Mouse (Mus musculus): ENCODE measurements around the gene Prg2. TPM values are rescaled to one million over a fixed set of nuclear protein-coding genes. Genes with fewer than 3 reads are reported as not detected.

The Prg2 gene
- polyA plus RNA-seq, 1 experiment from 2014 or later, result 0.69 TPM

GRCm38 (mm10) chr2:85011906-85012604 is 31.8 kb downstream of the Prg2 start:
- H3K4me1 ChIP-seq, result no peaks in the 10 kb centered on the region; the same call in 1 of the 2 replicates
- no peak overlapping the region for H3K27ac ChIP-seq (replicated peaks)
- no peak overlapping the region for H3K4me3 ChIP-seq (replicated peaks)
- WGBS, result 67% methylated on average over 9 of the region's 9 CpGs
- H3K27me3 ChIP-seq (replicated peaks), result no peaks in the 10 kb centered on the region
- H3K9me3 ChIP-seq (replicated peaks), result no peaks in the 10 kb centered on the region
- no peak for ATAC-seq (ENCODE audit: low FRiP score)
- H3K9ac ChIP-seq (replicated peaks), result no peak overlapping the region
- H3K36me3 ChIP-seq, result no peaks in the 10 kb centered on the region
- no peak overlapping the region for H3K4me2 ChIP-seq

GRCm38 (mm10) chr2:85012679-85013078 is 32.4 kb downstream of the Prg2 start:
- no peak for ATAC-seq (ENCODE audit: low FRiP score)
- H3K4me3 ChIP-seq (replicated peaks), result no peak overlapping the region
- no peaks in the 10 kb centered on the region; the same call in 1 of the 2 replicates for H3K4me1 ChIP-seq
- no peak overlapping the region for H3K4me2 ChIP-seq
- WGBS, result 91% methylated on average over 14 of the region's 14 CpGs
- no peak overlapping the region for H3K27ac ChIP-seq (replicated peaks)
- no peaks in the 10 kb centered on the region for H3K9me3 ChIP-seq (replicated peaks)
- no peaks in the 10 kb centered on the region for H3K36me3 ChIP-seq
- no peaks in the 10 kb centered on the region for H3K27me3 ChIP-seq (replicated peaks)
- H3K9ac ChIP-seq (replicated peaks), result no peak overlapping the region

- WGBS, result 83% methylated on average over 5 of the region's 5 CpGs
- ATAC-seq (ENCODE audit: low FRiP score), result no peak
- no peak overlapping the region for H3K9ac ChIP-seq (replicated peaks)
Measured at GRCm38 (mm10) chr2:85013826-85014587, 33.7 kb downstream of the Prg2 start.

DNA sequence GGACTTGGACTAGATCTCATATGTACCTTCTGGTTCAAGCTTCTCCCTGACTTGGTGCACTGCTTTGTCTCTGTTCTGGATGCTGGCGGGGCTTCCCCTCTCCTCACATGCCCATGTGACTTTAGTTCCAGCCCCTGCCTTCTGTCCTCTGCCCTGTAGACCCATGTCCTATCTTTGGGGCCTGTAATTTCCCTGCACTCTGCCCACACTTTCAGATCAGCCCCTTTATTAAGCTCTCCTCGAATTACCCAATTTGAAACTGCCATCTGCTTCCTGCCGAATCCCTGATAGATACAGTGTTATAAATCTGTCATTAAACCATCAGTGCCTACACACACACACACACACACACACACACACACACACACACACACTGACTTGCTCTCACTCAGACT is 34.3 kb downstream of the Prg2 start:
- ATAC-seq (ENCODE audit: low FRiP score), result no peak
- H3K9ac ChIP-seq (replicated peaks), result no peak overlapping the region
- H3K4me3 ChIP-seq (replicated peaks), result no peak overlapping the region
- H3K9me3 ChIP-seq (replicated peaks), result no peaks in the 10 kb centered on the region
- H3K4me1 ChIP-seq, result no peaks in the 10 kb centered on the region; the same call in 1 of the 2 replicates
- no peak overlapping the region for H3K4me2 ChIP-seq
- H3K27me3 ChIP-seq (replicated peaks), result no peaks in the 10 kb centered on the region
- H3K36me3 ChIP-seq, result no peaks in the 10 kb centered on the region
- 27% methylated on average over 3 of the region's 3 CpGs for WGBS
- H3K27ac ChIP-seq (replicated peaks), result no peak overlapping the region

More at GRCm38 (mm10) chr2:85013826-85014587, 33.7 kb downstream of the Prg2 start:
- no peaks in the 10 kb centered on the region for H3K36me3 ChIP-seq
- no peaks in the 10 kb centered on the region for H3K27me3 ChIP-seq (replicated peaks)
- no peak overlapping the region for H3K4me3 ChIP-seq (replicated peaks)
- H3K4me2 ChIP-seq, result no peak overlapping the region
- H3K9me3 ChIP-seq (replicated peaks), result no peaks in the 10 kb centered on the region
- H3K4me1 ChIP-seq, result no peaks in the 10 kb centered on the region; the same call in 1 of the 2 replicates
- H3K27ac ChIP-seq (replicated peaks), result no peak overlapping the region

DNA sequence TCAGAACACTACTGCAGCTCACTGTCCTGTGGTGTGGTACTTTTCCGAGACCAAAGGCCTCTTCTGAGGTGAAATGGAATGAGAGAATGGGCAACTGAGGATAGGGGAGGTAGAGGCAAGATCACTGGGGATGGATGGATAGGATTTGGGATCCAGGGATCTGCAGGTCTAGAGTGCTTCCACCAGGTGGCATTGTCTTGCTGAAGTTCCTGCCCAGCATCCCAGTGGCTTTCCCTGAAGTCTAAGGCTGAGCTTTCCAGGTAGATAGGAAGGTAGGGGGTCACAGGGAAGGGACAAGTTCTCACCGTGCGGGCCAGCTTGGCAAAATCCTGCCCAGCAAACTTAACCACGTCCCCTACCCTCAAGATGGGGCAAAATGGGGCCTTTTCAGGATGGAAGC is 41.8 kb downstream of the Prg2 start:
- H3K9me3 ChIP-seq (replicated peaks), result no peaks in the 10 kb centered on the region
- no peak overlapping the region for H3K4me3 ChIP-seq (replicated peaks)
- WGBS, result 20% methylated on average over 4 of the region's 4 CpGs
- H3K27ac ChIP-seq (replicated peaks), result no peak overlapping the region
- ATAC-seq (ENCODE audit: low FRiP score), result no peak
- H3K27me3 ChIP-seq (replicated peaks), result no peaks in the 10 kb centered on the region
- H3K9ac ChIP-seq (replicated peaks), result no peak overlapping the region
- H3K36me3 ChIP-seq, result no peaks in the 10 kb centered on the region
- H3K4me1 ChIP-seq, result no peaks in the 10 kb centered on the region
- H3K4me2 ChIP-seq, result no peak overlapping the region

- 87% methylated on average over 3 of the region's 3 CpGs for WGBS
- H3K4me2 ChIP-seq, result no peak overlapping the region
Measured at GRCm38 (mm10) chr2:85026178-85026577, 45.9 kb downstream of the Prg2 start.

GRCm38 (mm10) chr2:85027281-85027680 is 47.0 kb downstream of the Prg2 start:
- ATAC-seq (ENCODE audit: low FRiP score), result no peak
- H3K9me3 ChIP-seq (replicated peaks), result no peaks in the 10 kb centered on the region

More at GRCm38 (mm10) chr2:85026178-85026577, 45.9 kb downstream of the Prg2 start:
- H3K4me1 ChIP-seq, result no peaks in the 10 kb centered on the region
- no peak overlapping the region for H3K4me3 ChIP-seq (replicated peaks)
- H3K27ac ChIP-seq (replicated peaks), result no peak overlapping the region
- no peaks in the 10 kb centered on the region for H3K36me3 ChIP-seq
- H3K27me3 ChIP-seq (replicated peaks), result no peaks in the 10 kb centered on the region
- ATAC-seq (ENCODE audit: low FRiP score), result no peak
- no peak overlapping the region for H3K9ac ChIP-seq (replicated peaks)
- H3K9me3 ChIP-seq (replicated peaks), result no peaks in the 10 kb centered on the region

GRCm38 (mm10) chr2:85029897-85030296 is 49.6 kb downstream of the Prg2 start:
- no peaks in the 10 kb centered on the region for H3K36me3 ChIP-seq
- H3K9me3 ChIP-seq (replicated peaks), result no peaks in the 10 kb centered on the region
- no peak overlapping the region for H3K4me2 ChIP-seq
- no peaks in the 10 kb centered on the region for H3K4me1 ChIP-seq
- no peak overlapping the region for H3K27ac ChIP-seq (replicated peaks)
- ATAC-seq (ENCODE audit: low FRiP score), result no peak
- no peaks in the 10 kb centered on the region for H3K27me3 ChIP-seq (replicated peaks)
- H3K9ac ChIP-seq (replicated peaks), result no peak overlapping the region
- 28% methylated on average over 6 of the region's 6 CpGs for WGBS
- no peak overlapping the region for H3K4me3 ChIP-seq (replicated peaks)

More at GRCm38 (mm10) chr2:85027281-85027680, 47.0 kb downstream of the Prg2 start:
- H3K4me1 ChIP-seq, result no peaks in the 10 kb centered on the region
- H3K27me3 ChIP-seq (replicated peaks), result no peaks in the 10 kb centered on the region
- H3K4me2 ChIP-seq, result no peak overlapping the region
- no peaks in the 10 kb centered on the region for H3K36me3 ChIP-seq
- WGBS, result 72% methylated on average over 5 of the region's 5 CpGs
- H3K9ac ChIP-seq (replicated peaks), result no peak overlapping the region
- H3K27ac ChIP-seq (replicated peaks), result no peak overlapping the region
- no peak overlapping the region for H3K4me3 ChIP-seq (replicated peaks)

DNA sequence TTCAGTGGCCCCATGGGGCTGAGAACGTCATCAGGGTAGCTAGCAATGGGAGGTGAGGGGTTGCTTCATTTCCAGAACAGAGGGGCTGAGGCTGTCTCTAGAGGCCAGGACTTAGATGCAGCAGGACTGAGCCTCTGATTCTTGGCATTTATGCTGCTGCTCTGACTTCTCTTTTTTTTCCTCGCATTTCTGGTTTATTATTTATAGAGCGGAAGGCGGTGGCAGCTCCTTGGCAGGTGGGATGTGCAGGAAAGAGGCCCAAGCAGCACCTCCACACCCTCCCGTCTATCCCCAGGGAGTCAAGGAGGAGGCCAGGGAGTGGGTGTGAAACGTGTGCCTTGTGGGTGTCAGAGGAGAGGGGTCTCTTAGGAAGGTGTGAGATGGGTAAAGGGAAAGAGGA is 50.7 kb downstream of the Prg2 start:
- no peaks in the 10 kb centered on the region for H3K36me3 ChIP-seq
- H3K9ac ChIP-seq (replicated peaks), result no peak overlapping the region
- WGBS, result 70% methylated on average over 6 of the region's 6 CpGs
- H3K4me2 ChIP-seq, result no peak overlapping the region
- H3K27me3 ChIP-seq (replicated peaks), result no peaks in the 10 kb centered on the region
- ATAC-seq (ENCODE audit: low FRiP score), result no peak
- no peaks in the 10 kb centered on the region for H3K4me1 ChIP-seq
- no peak overlapping the region for H3K4me3 ChIP-seq (replicated peaks)
- no peak overlapping the region for H3K27ac ChIP-seq (replicated peaks)
- no peaks in the 10 kb centered on the region for H3K9me3 ChIP-seq (replicated peaks)

DNA sequence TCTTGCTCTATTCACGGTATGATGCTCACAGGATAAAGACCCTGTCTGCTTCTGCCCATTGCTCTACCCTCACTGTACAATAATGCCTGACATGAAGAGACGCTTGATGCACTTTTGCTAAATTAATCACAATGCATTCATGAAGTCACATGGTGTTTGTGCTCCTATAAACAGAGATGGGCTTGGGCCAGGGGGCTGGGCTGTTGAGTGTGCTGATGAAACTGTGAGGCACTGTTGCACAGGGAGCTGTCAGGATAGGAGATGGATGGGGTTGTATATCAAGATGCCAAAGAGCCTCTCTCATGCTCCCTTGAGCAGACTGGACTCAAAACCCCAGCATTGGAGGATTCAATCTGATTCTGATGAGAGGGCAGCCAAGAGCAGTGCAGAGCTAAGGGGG is 52.9 kb downstream of the Prg2 start:
- no peak overlapping the region for H3K4me3 ChIP-seq (replicated peaks)
- H3K4me1 ChIP-seq, result peaks cover 11% of the 10 kb centered on the region
- ATAC-seq (ENCODE audit: low FRiP score), result no peak
- H3K9ac ChIP-seq (replicated peaks), result no peak overlapping the region
- WGBS, result 85% methylated on average over 2 of the region's 2 CpGs
- no peaks in the 10 kb centered on the region for H3K36me3 ChIP-seq
- H3K27me3 ChIP-seq (replicated peaks), result no peaks in the 10 kb centered on the region
- H3K4me2 ChIP-seq, result no peak overlapping the region
- H3K9me3 ChIP-seq (replicated peaks), result no peaks in the 10 kb centered on the region
- no peak overlapping the region for H3K27ac ChIP-seq (replicated peaks)

All from neural tube, embryonic 15.5 days (tissue).